18 mouse cellular contexts compared by ENCODE assay signal in the genomic region with DNA sequence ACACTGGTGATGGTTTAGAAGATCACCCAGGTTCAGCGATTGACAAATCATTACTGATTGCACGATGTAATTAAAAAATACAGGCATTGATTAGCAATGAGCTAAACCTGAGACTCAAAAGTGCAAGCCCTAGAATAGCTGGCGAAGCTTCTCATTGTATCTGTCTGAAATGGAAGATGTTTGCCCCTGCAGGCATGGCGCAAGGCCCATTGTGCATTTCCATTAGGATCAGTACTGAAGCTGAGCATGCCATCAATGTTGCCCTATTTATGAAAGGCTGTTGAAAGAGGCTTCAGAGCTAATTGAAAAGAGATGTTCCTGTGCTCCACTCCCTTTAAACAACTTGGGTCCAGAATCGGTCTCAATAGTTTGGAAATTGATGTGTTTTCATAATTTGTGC.
DNase-seq lines count a peak whose midpoint lies in the region.
"Had no signal": no experiment of that assay in that cellular context is flagged by ENCODE, and none has a peak within 500 bp of the region (broad histone marks: within the 10 kb centered on the region; RNA-seq: fewer than 3 reads in every experiment).

No protein-coding gene starts in this region.

- intact Hi-C loops in left cerebral cortex, postnatal 4 days (cut with DNase I): no loop called here

- DNase-seq in left cerebral cortex, postnatal 4 days: peak; percentile 41
- DNase-seq in left cerebral cortex, adult 9 months (ENCODE audit: low spot score in 2 of 2): no peak
- peak; percentile 45 for DNase-seq in Muller cell, postnatal 12 days (ENCODE audit: inconsistent ontology term)
- DNase-seq in cerebellum, adult 18-20 months: peak; percentile 5 to 9
- peak; percentile 15 to 38 for DNase-seq in cerebellum, postnatal 14 days
- DNase-seq in lung, postnatal 4 days: no peak
- no peak for DNase-seq in gastrocnemius, postnatal 25 days
- DNase-seq: adrenal gland, adult 2 months; adrenal gland, postnatal 36 days; gastrocnemius, postnatal 10 days; kidney, adult 2 months; kidney, postnatal 4 days; liver, embryonic 13.5 days; lung, adult 18-20 months; right cerebral cortex, adult 18-20 months; spleen, adult 18-20 months; thymus, adult 18-20 months; thymus, postnatal 4 days had no signal

Comparison
In these comparisons a context has a peak if more than half of its experiments do, and no peak if none do; other contexts are left out.
1. DNase-seq: peak in left cerebral cortex, postnatal 4 days (single experiment), Muller cell, postnatal 12 days (single experiment), cerebellum, adult 18-20 months (2 of 2) and cerebellum, postnatal 14 days (2 of 2); none in left cerebral cortex, adult 9 months (0 of 2), lung, postnatal 4 days (0 of 2) and gastrocnemius, postnatal 25 days (single experiment).